Mouse (Mus musculus): ENCODE results near the gene Mark1. TPM values are rescaled to one million over a fixed set of nuclear protein-coding genes. Genes with fewer than 3 reads are reported as not detected.

The Mark1 gene
- polyA plus RNA-seq, 1 experiment, result 1.4 TPM

DNA sequence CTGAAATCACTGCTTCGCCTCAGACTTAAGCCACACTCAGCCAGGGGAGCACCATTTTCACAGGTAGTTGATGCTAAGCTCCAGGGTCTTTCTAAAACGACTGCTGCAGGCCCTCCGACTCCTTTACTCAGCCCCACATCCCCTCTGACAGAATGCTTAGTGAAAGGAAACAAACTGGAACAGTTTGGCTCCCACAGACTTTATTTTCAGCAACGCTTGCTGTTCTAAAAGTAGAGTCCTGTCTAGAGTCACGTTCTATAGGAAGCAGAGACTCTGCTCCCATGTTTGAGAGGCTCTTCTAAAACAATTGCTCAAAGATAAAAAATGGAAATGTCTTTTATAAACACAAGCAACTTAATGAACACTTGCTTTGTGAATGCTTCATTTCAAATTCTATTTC lies 79.3 kb downstream of the Mark1 start:
- H3K27ac ChIP-seq (ENCODE audit: control insufficient read depth, insufficient read depth, low read depth, low read length, poor library complexity), result no peak overlapping the region
- H3K4me1 ChIP-seq (ENCODE audit: control insufficient read depth, insufficient read depth, low read length), result no peaks in the 10 kb centered on the region
- no peak for TF ChIP-seq CTCF (IDR thresholded peaks at IDR 0.05; ENCODE audit: control insufficient read depth, insufficient read depth, low read length)
- no peak for TF ChIP-seq POLR2A (IDR thresholded peaks at IDR 0.05; ENCODE audit: borderline replicate concordance, control insufficient read depth, low read depth, low read length)
- H3K4me3 ChIP-seq (replicated peaks; ENCODE audit: control insufficient read depth, low read depth, low read length), result no peak overlapping the region
- 73% methylated on average over 5 of the region's 5 CpGs for WGBS

DNA sequence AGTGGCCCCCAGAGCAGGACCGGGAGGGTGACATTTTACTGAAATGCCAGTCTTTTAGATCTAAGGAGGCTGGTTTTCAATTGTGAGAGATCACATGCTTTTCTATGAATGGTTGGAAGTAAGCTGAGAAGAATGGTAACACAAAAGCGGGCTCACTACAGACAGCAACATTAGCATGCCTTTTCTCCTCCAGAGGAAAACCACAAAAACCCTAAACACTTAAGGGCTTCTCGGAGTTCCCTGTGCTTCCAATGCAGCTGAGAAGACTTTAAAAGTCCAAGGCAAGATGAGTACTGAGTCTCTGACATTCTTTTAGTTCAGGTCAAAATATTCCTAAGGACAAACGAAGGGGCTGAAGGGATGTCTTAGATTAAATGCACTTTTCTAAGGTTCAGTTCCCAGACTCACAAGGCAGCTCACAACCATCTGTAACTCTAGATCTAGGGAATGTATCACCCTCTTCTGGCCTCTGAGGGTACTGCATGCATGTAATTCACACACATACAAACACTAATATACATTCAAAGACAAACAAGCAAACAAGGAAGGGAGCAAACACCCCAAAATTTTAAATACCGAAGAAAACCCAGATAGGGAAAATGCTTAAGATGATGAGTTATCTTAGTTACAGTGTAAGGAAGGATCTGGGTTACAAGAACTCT lies 81.0 kb downstream of the Mark1 start:
- 52% methylated on average over 5 of the region's 5 CpGs for WGBS

DNA sequence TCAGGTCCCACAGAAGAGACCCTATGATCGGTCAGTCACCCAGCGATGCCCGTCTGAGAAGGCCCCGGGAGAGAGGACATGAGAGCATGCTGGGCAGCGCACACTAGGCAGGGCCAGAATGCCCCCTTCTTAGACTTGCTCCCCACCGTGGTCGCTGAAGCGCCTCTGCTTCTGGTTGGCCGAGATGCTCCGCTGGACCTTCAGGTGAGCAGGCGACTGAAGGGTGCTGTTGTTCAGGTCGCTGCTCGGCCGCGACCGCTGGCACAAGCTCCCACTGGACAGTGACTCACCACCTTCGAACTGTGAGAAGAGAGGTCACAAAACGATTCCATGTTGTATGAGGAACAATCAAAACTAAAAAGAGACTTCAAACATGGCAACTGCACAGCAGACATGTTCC lies 87.0 kb downstream of the Mark1 start:
- TF ChIP-seq POLR2A (IDR thresholded peaks at IDR 0.05; ENCODE audit: borderline replicate concordance, control insufficient read depth, low read depth, low read length), result no peak
- no peak for TF ChIP-seq CTCF (IDR thresholded peaks at IDR 0.05; ENCODE audit: control insufficient read depth, insufficient read depth, low read length)
- H3K4me1 ChIP-seq (ENCODE audit: control insufficient read depth, insufficient read depth, low read length), result no peaks in the 10 kb centered on the region; the same call in 1 of the 2 replicates
- WGBS, result 88% methylated on average over 18 of the region's 18 CpGs
- H3K4me3 ChIP-seq (replicated peaks; ENCODE audit: control insufficient read depth, low read depth, low read length), result no peak overlapping the region
- H3K27ac ChIP-seq (ENCODE audit: control insufficient read depth, insufficient read depth, low read depth, low read length, poor library complexity), result no peak overlapping the region

More for the DNA sequence above, 81.0 kb downstream of the Mark1 start:
- TF ChIP-seq CTCF (IDR thresholded peaks at IDR 0.05; ENCODE audit: control insufficient read depth, insufficient read depth, low read length), result no peak
- Histone ChIP-seq H3K4me1 (ENCODE audit: control insufficient read depth, insufficient read depth, low read length) (no peaks in the 10 kb centered on the region), H3K4me3 (replicated peaks; ENCODE audit: control insufficient read depth, low read depth, low read length) (no peak overlapping the region), H3K27ac (ENCODE audit: control insufficient read depth, insufficient read depth, low read depth, low read length, poor library complexity) (no peak overlapping the region)

DNA sequence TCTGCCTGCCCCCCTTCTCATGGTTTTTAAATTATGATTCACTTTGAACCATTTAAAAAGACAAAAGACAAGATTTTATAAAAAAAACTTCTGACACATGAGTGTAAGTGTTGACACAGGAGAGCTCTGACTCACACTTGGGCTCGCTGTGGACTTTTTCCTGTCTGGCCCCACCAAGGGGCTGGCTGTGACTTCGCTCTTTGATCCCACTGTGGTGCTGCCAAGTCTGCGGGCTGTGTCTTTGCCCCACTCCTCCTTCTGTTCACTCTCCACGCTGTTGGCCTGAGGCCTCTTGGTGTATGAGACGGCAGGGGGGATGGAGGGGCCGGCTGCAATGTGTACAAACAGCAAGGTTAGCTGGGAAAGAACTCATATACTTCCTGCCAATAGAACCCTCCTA lies 87.5 kb downstream of the Mark1 start:
- H3K27ac ChIP-seq (ENCODE audit: control insufficient read depth, insufficient read depth, low read depth, low read length, poor library complexity), result no peak overlapping the region
- WGBS, result 75% methylated on average over 6 of the region's 6 CpGs
- H3K4me3 ChIP-seq (replicated peaks; ENCODE audit: control insufficient read depth, low read depth, low read length), result no peak overlapping the region
- TF ChIP-seq CTCF (IDR thresholded peaks at IDR 0.05; ENCODE audit: control insufficient read depth, insufficient read depth, low read length), result no peak
- TF ChIP-seq POLR2A (IDR thresholded peaks at IDR 0.05; ENCODE audit: borderline replicate concordance, control insufficient read depth, low read depth, low read length), result no peak
- H3K4me1 ChIP-seq (ENCODE audit: control insufficient read depth, insufficient read depth, low read length), result no peaks in the 10 kb centered on the region; the same call in 1 of the 2 replicates

DNA sequence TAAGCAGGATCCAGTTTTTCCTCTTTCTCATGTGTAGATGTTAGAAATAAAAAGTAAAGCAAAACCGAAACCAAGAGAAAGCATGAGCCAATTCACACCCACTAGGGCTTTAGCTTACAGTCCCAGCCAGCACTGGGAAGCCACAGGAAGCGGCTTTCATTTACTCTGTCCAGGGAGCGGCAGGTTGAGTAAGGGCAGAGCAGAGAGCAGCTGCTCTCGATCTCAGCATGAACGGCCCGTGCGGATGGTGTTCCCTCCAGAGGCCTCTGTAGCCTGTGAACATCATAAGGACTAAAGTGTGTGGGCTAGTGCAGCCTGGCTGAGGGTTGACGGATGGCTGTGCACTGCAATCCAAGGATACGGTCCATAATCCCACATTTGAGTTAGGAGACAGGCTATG lies 90.8 kb downstream of the Mark1 start:
- TF ChIP-seq POLR2A (IDR thresholded peaks at IDR 0.05; ENCODE audit: borderline replicate concordance, control insufficient read depth, low read depth, low read length) (no peak), CTCF (IDR thresholded peaks at IDR 0.05; ENCODE audit: control insufficient read depth, insufficient read depth, low read length) (no peak)
- no peaks in the 10 kb centered on the region; the same call in 1 of the 2 replicates for H3K4me1 ChIP-seq (ENCODE audit: control insufficient read depth, insufficient read depth, low read length)
- 13% methylated on average over 9 of the region's 9 CpGs for WGBS
- H3K27ac ChIP-seq (ENCODE audit: control insufficient read depth, insufficient read depth, low read depth, low read length, poor library complexity), result no peak overlapping the region
- peak overlapping the region; percentile 36 for H3K4me3 ChIP-seq (replicated peaks; ENCODE audit: control insufficient read depth, low read depth, low read length)

DNA sequence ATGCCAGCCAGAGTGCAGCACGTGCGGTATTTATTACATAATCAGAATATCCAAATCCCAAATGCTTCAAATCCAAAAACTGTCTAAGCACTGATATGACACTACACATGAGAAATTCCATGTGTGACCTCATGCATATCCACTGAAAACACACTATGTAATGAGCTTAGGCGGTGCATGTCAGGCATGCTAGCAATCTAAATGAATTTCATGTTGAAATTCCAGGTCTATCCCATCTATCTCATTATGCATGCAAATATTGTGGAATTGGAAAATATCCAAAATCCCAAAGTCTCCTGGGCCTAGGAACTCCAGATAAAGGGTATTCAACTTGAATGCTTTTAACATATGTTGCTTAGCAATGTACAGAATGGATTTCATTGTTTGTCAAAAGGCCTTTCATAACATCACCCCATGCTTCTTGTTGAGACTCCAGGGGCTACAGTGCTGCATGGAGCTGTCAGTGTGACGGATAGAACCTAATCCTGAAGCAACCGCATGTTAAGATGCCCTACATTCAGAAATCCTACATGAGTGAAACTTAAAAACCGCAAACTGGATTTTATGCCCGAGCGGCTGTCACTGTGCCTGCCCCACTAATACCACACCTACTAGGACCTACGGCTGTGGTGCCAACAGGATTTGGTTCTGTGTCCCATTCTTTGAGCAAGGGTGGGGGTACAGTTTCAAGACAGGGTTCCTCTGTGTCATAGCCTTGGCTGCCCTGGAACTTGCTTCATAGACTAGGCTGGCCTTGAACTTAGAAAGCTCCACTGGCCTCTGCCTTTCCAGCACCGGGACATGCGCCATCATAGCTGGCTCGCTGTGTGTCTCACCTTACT lies 93.2 kb downstream of the Mark1 start:
- no peak for TF ChIP-seq POLR2A (IDR thresholded peaks at IDR 0.05; ENCODE audit: borderline replicate concordance, control insufficient read depth, low read depth, low read length)
- no peak overlapping the region for H3K4me3 ChIP-seq (replicated peaks; ENCODE audit: control insufficient read depth, low read depth, low read length)
- H3K27ac ChIP-seq (ENCODE audit: control insufficient read depth, insufficient read depth, low read depth, low read length, poor library complexity), result no peak overlapping the region
- 87% methylated on average over 12 of the region's 12 CpGs for WGBS
- no peaks in the 10 kb centered on the region; the same call in 1 of the 2 replicates for H3K4me1 ChIP-seq (ENCODE audit: control insufficient read depth, insufficient read depth, low read length)

DNA sequence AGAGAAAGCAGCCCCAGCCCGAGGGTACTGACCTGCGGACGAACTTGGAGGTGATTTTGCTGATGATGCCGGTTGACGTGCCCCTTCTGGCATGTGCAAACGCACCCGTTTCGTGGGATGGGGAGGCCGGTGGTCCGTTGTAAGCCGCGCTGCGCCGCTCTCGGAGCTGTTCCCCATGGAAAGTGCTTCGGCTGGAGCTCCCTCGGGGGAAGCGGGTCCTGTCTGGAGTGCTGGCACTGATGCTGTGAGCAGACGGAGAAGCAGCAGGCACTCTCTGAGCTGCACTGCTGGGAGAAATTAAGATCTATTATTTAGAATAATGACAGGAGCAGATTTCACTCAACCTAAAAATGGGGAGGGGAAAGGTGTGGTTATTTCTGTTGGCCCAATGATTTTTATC lies 94.0 kb downstream of the Mark1 start:
- WGBS, result 88% methylated on average over 19 of the region's 19 CpGs
- Histone ChIP-seq H3K4me1 (ENCODE audit: control insufficient read depth, insufficient read depth, low read length) (no peaks in the 10 kb centered on the region; the same call in 1 of the 2 replicates), H3K4me3 (replicated peaks; ENCODE audit: control insufficient read depth, low read depth, low read length) (no peak overlapping the region), H3K27ac (ENCODE audit: control insufficient read depth, insufficient read depth, low read depth, low read length, poor library complexity) (no peak overlapping the region)
- TF ChIP-seq POLR2A (IDR thresholded peaks at IDR 0.05; ENCODE audit: borderline replicate concordance, control insufficient read depth, low read depth, low read length) (no peak), CTCF (IDR thresholded peaks at IDR 0.05; ENCODE audit: control insufficient read depth, insufficient read depth, low read length) (no peak)

DNA sequence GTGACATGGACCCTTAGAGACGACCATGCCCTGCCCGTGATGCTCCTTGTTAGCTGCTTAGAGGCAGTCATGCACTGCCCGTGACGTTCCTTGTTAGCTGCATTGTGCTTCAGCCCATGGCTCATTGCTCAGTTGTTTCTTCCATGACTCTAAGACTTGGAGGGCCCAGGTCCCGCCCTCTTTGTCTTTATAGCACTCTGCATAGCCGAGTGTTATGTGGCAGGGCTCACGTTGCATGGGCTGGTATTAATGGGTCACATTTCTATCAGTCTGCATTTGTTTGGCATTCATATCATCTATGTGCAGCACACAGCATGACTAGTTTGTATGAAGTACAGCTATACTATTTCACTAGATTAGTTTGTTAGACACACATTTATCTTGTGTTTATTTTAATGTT lies 95.7 kb downstream of the Mark1 start:
- no peaks in the 10 kb centered on the region; the same call in 1 of the 2 replicates for H3K4me1 ChIP-seq (ENCODE audit: control insufficient read depth, insufficient read depth, low read length)
- WGBS, result 75% methylated on average over 7 of the region's 7 CpGs
- H3K4me3 ChIP-seq (replicated peaks; ENCODE audit: control insufficient read depth, low read depth, low read length), result no peak overlapping the region
- TF ChIP-seq CTCF (IDR thresholded peaks at IDR 0.05; ENCODE audit: control insufficient read depth, insufficient read depth, low read length) (no peak), POLR2A (IDR thresholded peaks at IDR 0.05; ENCODE audit: borderline replicate concordance, control insufficient read depth, low read depth, low read length) (no peak)
- H3K27ac ChIP-seq (ENCODE audit: control insufficient read depth, insufficient read depth, low read depth, low read length, poor library complexity), result no peak overlapping the region
